Mouse (Mus musculus): Measurements from ENCODE around the gene Gm43191.

The Gm43191 gene

DNA sequence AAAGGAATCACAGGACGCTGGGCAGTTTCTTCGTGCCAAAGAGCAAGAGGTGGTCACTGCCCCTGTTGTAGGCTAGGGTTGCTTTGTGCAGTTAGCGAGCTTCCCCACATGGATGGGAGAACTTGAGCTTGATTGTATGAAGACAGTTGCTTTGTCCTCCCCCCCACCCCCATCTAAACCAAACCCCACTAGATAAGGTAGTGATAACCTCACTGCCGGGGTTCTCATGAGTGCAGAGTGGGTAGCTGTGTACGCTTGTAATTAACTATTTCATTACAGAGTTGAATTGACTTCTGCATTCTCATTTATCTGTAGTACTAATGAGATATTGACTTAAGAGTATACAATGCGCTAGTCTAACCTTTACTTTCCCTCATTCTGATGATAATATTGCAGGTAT, 62.2 kb downstream of the Gm43191 start:
- DNase-seq = no peak

GRCm38 (mm10) chr3:116615318-116616068, 65.6 kb downstream of the Gm43191 start:
- DNase-seq = no peak

DNA sequence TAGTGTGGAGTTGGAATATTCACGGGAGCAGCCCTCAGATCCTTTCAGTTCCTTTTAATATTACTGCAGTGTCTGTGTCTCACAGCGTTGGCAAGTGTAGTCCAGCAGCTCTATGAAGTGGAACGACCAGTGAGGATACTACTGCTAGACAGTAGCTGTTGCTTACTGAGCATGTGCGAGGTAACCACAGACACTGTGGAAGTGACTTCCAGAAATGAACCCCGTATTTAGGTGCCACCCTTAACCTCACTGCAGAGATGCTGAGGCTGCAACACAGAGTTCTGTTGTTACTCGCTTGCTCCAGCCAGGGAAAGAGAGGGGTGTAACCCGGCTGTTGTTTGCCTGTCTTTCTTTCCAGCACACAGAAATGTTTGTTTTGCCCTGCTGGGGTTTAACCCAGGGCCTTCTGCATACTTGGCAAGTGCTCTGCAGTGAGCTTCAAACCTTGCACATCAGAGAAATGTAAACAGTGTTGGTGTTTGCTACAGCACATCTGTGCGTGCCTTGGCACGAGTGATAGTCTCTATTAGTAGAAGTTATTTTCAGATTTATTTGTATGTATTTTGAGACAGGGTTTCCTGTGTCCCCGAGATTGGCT, 66.7 kb downstream of the Gm43191 start, which contains the start of gene Trmt13:
TSS of gene Trmt13 (minus strand) at position 293 of the 598 bp plus-strand sequence.
- peak; percentile 34 to 58 for DNase-seq

DNA sequence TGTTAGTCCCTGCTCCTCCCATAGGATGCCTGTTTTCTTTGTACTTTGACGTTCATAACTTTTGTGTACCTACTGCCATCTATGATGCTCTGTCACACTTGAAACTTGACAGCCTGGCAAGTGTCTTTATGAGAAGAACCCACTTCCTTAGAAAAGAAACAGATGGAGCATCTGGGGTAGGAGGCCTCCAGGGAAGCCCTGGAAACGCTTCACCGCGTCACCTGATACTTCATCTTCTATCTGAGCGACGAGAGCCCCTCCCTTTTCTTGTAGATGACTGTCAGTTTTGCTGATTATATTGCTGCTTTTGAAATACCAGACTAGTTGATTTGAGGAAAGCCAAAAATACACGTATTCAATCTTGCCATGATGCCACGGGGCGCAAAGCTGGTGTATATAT, 76.5 kb downstream of the Gm43191 start:
- DNase-seq = no peak

GRCm38 (mm10) chr3:116601781-116602180, 79.3 kb downstream of the Gm43191 start:
- no peak for DNase-seq

- no peak for DNase-seq
Observed at GRCm38 (mm10) chr3:116601005-116601404, 80.1 kb downstream of the Gm43191 start.

DNA sequence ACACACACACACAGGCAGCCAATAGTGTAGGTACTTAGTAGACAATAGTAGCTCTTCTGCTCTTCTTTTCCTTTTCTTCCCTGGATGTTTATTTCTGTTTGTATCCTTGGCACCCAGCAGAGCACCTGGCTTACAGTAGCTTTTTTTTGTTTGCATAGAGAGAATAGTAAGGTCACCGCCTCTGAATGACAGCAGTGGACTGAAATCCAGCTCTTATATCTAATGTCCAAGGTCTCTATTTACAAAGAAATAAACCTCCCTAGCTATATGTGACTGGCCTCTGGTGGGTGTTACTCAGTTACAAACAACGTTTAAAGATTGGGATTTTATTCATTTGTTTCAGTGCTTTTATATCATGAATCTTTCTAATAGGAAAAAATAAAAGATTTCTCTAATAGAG, 81.4 kb downstream of the Gm43191 start:
- no peak for DNase-seq

DNA sequence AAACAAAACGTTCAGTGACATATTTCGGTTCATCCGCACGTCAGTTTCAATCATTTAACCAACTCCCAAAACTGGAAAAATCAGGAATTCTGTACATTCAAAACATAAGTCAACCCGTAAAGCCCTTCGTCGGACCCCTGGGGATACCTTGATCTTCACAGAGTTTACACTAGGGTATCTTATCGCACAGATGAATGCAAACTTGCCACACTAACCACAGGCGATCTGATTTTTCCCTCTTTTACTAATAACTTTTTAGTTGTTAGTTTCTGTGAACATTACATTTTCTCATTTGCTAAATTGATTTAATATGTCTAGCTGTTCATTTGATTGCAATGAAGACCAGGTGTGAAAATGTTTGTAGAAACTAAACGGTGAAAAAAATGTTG, 85.5 kb downstream of the Gm43191 start:
- no peak for DNase-seq

DNA sequence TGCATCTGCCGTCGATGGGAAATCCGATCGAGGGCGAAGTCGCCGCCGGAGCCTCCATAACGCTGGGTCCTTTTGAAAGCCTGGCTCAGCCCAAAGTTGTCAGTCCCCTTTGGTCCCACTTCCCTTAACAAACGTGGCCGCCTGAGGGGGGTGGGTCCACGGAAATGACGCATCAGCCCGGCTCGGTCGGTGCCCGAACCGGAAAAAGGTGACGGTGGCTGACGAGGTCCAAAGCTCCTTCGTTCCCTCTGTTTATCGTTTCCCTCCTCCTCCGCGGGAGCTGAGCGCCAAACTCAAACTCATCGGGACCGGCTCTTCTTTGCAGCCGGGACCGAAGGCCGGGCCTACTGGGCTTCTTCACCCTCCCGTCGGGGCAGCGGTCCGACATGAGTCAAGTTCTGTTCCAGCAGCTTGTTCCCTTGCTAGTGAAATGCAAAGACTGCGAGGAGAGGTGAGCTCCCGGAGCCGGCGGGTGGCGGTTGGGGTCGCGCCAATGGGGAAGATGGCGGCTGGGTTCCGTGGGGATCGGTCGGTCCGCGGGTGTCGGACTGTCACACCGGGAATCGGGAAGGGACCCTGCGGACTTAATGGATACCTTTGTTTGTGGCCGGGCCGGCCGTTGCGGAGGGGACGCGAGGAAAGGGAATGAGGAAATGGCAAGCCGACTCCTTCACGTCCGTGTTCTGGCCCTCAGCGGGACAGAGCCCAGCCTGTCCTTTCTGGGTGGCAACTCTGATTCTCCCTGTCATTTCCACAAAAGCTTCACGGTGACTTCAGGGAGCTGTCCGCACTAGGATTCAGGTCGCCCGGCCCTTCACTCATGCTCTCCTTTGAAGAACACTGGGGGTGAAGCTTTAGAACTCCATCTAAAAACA, 86.1 kb downstream of the Gm43191 start, which contains the start of gene Sass6:
TSS of gene Sass6 (plus strand) at position 255 of the 875 bp plus-strand sequence.
- peak; percentile 98 for DNase-seq

GRCm38 (mm10) chr3:116594076-116594727, 86.9 kb downstream of the Gm43191 start:
- no peak for DNase-seq
